ENCODE assay signal across 23 mouse cellular contexts in genomic region chr6:125590471-125590870, GRCm38 (mm10). TPM values are rescaled to one million over a fixed set of nuclear protein-coding genes. Genes with fewer than 3 reads are reported as not detected.
A peak's percentile ranks its signal among the peaks of the same experiment; 100 is the strongest.
DNase-seq lines count a peak whose midpoint lies in the region; ATAC-seq and TF ChIP-seq lines count a peak whose summit lies in the region.
"Had no signal": no experiment of that assay in that cellular context is flagged by ENCODE, and none has a peak within 500 bp of the region (broad histone marks: within the 10 kb centered on the region; RNA-seq: fewer than 3 reads in every experiment).

No protein-coding gene starts in this region.

- peaks cover 27% of the 10 kb centered on the region for H3K4me1 ChIP-seq in kidney, embryonic 15.5 days
- no peaks in the 10 kb centered on the region for H3K4me1 ChIP-seq in liver, embryonic 16.5 days (ENCODE audit: control insufficient read depth, low read depth, low read length)
- peaks cover 13% of the 10 kb centered on the region for H3K4me1 ChIP-seq in liver, embryonic 12.5 days
- 0 out of 2 replicates have a peak, but pooled peaks cover 4% of the 10 kb centered on the region for H3K4me1 ChIP-seq in lung, postnatal 0 days (ENCODE audit: insufficient read depth, low read depth, low read length)
- H3K4me1 ChIP-seq: forebrain, embryonic 13.5 days had no signal

- no peak overlapping the region for H3K9ac ChIP-seq in kidney, embryonic 15.5 days
- no peak overlapping the region for H3K9ac ChIP-seq in liver, embryonic 16.5 days (ENCODE audit: low read depth, low read length)
- no peak overlapping the region for H3K9ac ChIP-seq in liver, embryonic 12.5 days
- H3K9ac ChIP-seq in lung, postnatal 0 days (replicated peaks; ENCODE audit: low read depth), result no peak overlapping the region
- H3K9ac ChIP-seq: forebrain, embryonic 13.5 days; hindbrain, embryonic 12.5 days had no signal

- H3K27ac ChIP-seq in kidney, embryonic 15.5 days, result no peak overlapping the region
- no peak overlapping the region for H3K27ac ChIP-seq in liver, embryonic 16.5 days (ENCODE audit: low read length)
- H3K27ac ChIP-seq in liver, embryonic 12.5 days, result no peak overlapping the region
- no peak overlapping the region for H3K27ac ChIP-seq in lung, postnatal 0 days (ENCODE audit: low read length)
- H3K27ac ChIP-seq: forebrain, embryonic 10.5 days; forebrain, embryonic 13.5 days; hindbrain, embryonic 12.5 days had no signal

- no peak for TF ChIP-seq CTCF in lung, postnatal 0 days (IDR thresholded peaks at IDR 0.05)

- H3K4me2 ChIP-seq in kidney, embryonic 15.5 days, result no peak overlapping the region
- no peak overlapping the region for H3K4me2 ChIP-seq in liver, embryonic 16.5 days (ENCODE audit: low read depth, low read length)
- H3K4me2 ChIP-seq in liver, embryonic 12.5 days, result no peak overlapping the region
- H3K4me2 ChIP-seq in lung, postnatal 0 days (replicated peaks; ENCODE audit: low read depth, low read length), result no peak overlapping the region
- H3K4me2 ChIP-seq: forebrain, embryonic 13.5 days; heart, embryonic 11.5 days; hindbrain, embryonic 12.5 days had no signal

- H3K4me3 ChIP-seq in kidney, embryonic 15.5 days (replicated peaks), result no peak overlapping the region
- H3K4me3 ChIP-seq in liver, embryonic 16.5 days (ENCODE audit: low read depth, low read length), result no peak overlapping the region
- no peak overlapping the region for H3K4me3 ChIP-seq in liver, embryonic 12.5 days
- no peak overlapping the region for H3K4me3 ChIP-seq in lung, postnatal 0 days (ENCODE audit: low read depth, low read length)
- H3K4me3 ChIP-seq: forebrain, embryonic 10.5 days; forebrain, embryonic 13.5 days; hindbrain, embryonic 12.5 days had no signal

- WGBS in kidney, embryonic 15.5 days, result 23% methylated on average over 8 of the region's 8 CpGs
- WGBS in liver, embryonic 16.5 days (ENCODE audit: insufficient replicate concordance), result 69% methylated on average over 8 of the region's 8 CpGs
- 75% methylated on average over 8 of the region's 8 CpGs for WGBS in liver, embryonic 12.5 days (ENCODE audit: insufficient replicate concordance)
- 70% methylated on average over 8 of the region's 8 CpGs for WGBS in lung, postnatal 0 days

- H3K27me3 ChIP-seq in kidney, embryonic 15.5 days, result peaks cover 15% of the 10 kb centered on the region; the same call in 1 of the 2 replicates
- H3K27me3 ChIP-seq in liver, embryonic 16.5 days (ENCODE audit: control insufficient read depth, insufficient read depth, low read depth, low read length), result no peaks in the 10 kb centered on the region
- peaks cover 3% of the 10 kb centered on the region; the same call in 1 of the 2 replicates for H3K27me3 ChIP-seq in liver, embryonic 12.5 days (replicated peaks)
- no peaks in the 10 kb centered on the region for H3K27me3 ChIP-seq in lung, postnatal 0 days (replicated peaks; ENCODE audit: insufficient read depth, low read length)
- H3K27me3 ChIP-seq: forebrain, embryonic 13.5 days; hindbrain, embryonic 12.5 days; Patski had no signal

- no peaks in the 10 kb centered on the region for H3K36me3 ChIP-seq in kidney, embryonic 15.5 days
- no peaks in the 10 kb centered on the region for H3K36me3 ChIP-seq in liver, embryonic 16.5 days (ENCODE audit: control insufficient read depth, insufficient read depth)
- H3K36me3 ChIP-seq in liver, embryonic 12.5 days, result no peaks in the 10 kb centered on the region
- no peaks in the 10 kb centered on the region for H3K36me3 ChIP-seq in lung, postnatal 0 days (ENCODE audit: insufficient read depth, low read length)
- H3K36me3 ChIP-seq: forebrain, embryonic 10.5 days; G1E; hindbrain, embryonic 12.5 days had no signal

- no peak for DNase-seq in kidney, adult 18-20 months
- DNase-seq in lung, postnatal 0 days (ENCODE audit: low spot score), result peak; percentile 20
- DNase-seq in lung, postnatal 14 days, result no peak
- DNase-seq in retina, postnatal 1 day, result peak; percentile 37
- no peak for DNase-seq in retina, embryonic 14.5 days (ENCODE audit: low spot score)
- DNase-seq: adrenal gland, postnatal 10 days; adrenal gland, postnatal 36 days; cerebellum, adult 18-20 months; cerebellum, adult 9-10 months; cerebellum, postnatal 14 days; gastrocnemius, postnatal 10 days; gastrocnemius, postnatal 36 days; heart, adult 11 months had no signal

- 0 out of 2 replicates have a peak, but pooled peaks have one; percentile 15 for ATAC-seq in kidney, embryonic 15.5 days (replicated peaks; ENCODE audit: low FRiP score)
- ATAC-seq in liver, embryonic 16.5 days (ENCODE audit: low read depth), result peak; percentile 53
- ATAC-seq in liver, embryonic 12.5 days, result no peak
- no peak for ATAC-seq in lung, postnatal 0 days
- ATAC-seq: forebrain, embryonic 13.5 days; forebrain, embryonic 16.5 days; Patski had no signal

- TF ChIP-seq EP300 in lung, postnatal 0 days (IDR thresholded peaks at IDR 0.05), result no peak

- no peaks in the 10 kb centered on the region for H3K9me3 ChIP-seq in kidney, embryonic 15.5 days (replicated peaks)
- no peaks in the 10 kb centered on the region for H3K9me3 ChIP-seq in liver, embryonic 16.5 days (replicated peaks; ENCODE audit: control insufficient read depth, low read length)
- H3K9me3 ChIP-seq in liver, embryonic 12.5 days (replicated peaks), result no peaks in the 10 kb centered on the region
- H3K9me3 ChIP-seq in lung, postnatal 0 days (ENCODE audit: low read length), result no peaks in the 10 kb centered on the region
- H3K9me3 ChIP-seq: forebrain, embryonic 10.5 days; forebrain, embryonic 13.5 days; hindbrain, embryonic 12.5 days had no signal

RNA-seq across cellular contexts. Expression of gene Vwf, which starts 43.9 kb away (rescaled TPM):
- 4.2 and 6.6 TPM in 2 replicates for polyA plus RNA-seq in kidney, embryonic 15.5 days (2015; fragmentation: Nextera tagmentation; extraction: Ambion mirVana)
- polyA plus RNA-seq in liver, embryonic 16.5 days (2015; fragmentation: Nextera tagmentation; extraction: Ambion mirVana), result 10.4 and 11.9 TPM in 2 replicates
- 19.2 and 21.5 TPM in 2 replicates for polyA plus RNA-seq in liver, embryonic 12.5 days (2016; fragmentation: Nextera tagmentation; extraction: Ambion mirVana)
- polyA plus RNA-seq in lung, postnatal 0 days (2015; fragmentation: Nextera tagmentation; extraction: Ambion mirVana), result 42.4 and 55.6 TPM in 2 replicates

Comparison
In these comparisons a context has a peak if more than half of its experiments do, and no peak if none do; other contexts are left out.
1. ATAC-seq: peak in kidney, embryonic 15.5 days (single experiment) and liver, embryonic 16.5 days (single experiment); none in liver, embryonic 12.5 days (single experiment) and lung, postnatal 0 days (single experiment).
2. DNase-seq: peak in lung, postnatal 0 days (single experiment) and retina, postnatal 1 day (single experiment); none in kidney, adult 18-20 months (single experiment), lung, postnatal 14 days (single experiment) and retina, embryonic 14.5 days (single experiment).